Mouse (Mus musculus): Measurements from ENCODE around the gene Eif4g1.

DNA sequence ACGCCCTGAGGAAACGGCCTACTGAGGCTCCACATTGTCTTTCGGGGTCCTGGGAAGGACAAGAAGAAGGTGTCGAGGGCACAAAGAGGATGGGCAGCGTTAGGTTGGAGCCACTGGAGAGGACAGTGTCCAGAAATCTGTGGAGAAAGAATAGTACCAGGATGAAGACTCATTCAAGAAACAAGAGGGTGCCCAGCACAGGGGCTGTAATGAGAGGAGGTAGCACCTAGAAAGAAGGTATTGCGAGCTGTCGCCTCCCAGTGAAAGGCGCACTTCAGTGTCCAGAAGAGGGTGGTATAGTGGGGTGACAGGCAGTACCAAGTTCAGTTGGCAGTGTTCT, 48.7 kb downstream of the Eif4g1 start:
- no peak for TF ChIP-seq EP300 (IDR thresholded peaks at IDR 0.05; ENCODE audit: low read depth)
- no peak for TF ChIP-seq CTCF (IDR thresholded peaks at IDR 0.05; ENCODE audit: low read depth)

All from heart, postnatal 0 days (tissue).